Mouse (Mus musculus) lung, postnatal 0 days (tissue): ENCODE measurements at regions not wholly inside any gene's neighbourhood (a gene's known extent, or its start where the extent isn't known, plus 50 kb on each side); places are given as distances from the start of the nearest gene placed in this dataset.

ENCODE experiments used
- ATAC-seq: fragments of 200-750 bp; cut with Nextera tagmentation; 2 replicates; pipeline ENCODE4 v1.8.0; 2017; ENCODE audit warnings: moderate library complexity
- DNase-seq: peaks from one replicate; pipeline ENCODE4 v3.0.0-alpha.2; 2016; ENCODE audit warnings: low spot score
- H3K27ac ChIP-seq: fragments of 300-500 bp; sonication (generic); 2 replicates; pipeline ENCODE4 v1.5.1; 2014; ENCODE audit warnings: antibody characterized with exemption, mild to moderate bottlenecking, low read length, mixed read lengths
- H3K27me3 ChIP-seq: fragments of 300-500 bp; sonication (generic); replicated peaks from 2 replicates; pipeline ENCODE4 v1.6.1; 2014; ENCODE audit warnings: low read length, mixed read lengths; ENCODE audit not compliant: insufficient read depth
- H3K36me3 ChIP-seq: fragments of 300-500 bp; sonication (generic); 2 replicates; pipeline ENCODE4 v1.6.1; 2014; ENCODE audit warnings: low read length, mixed read lengths; ENCODE audit not compliant: insufficient read depth
- H3K4me1 ChIP-seq: fragments of 300-500 bp; sonication (generic); 2 replicates; pipeline ENCODE4 v1.6.1; 2014; ENCODE audit warnings: antibody characterized with exemption, low read depth, low read length, mixed read lengths; ENCODE audit not compliant: insufficient read depth
- H3K4me2 ChIP-seq: fragments of 300-500 bp; sonication (generic); replicated peaks from 2 replicates; pipeline ENCODE4 v1.6.1; 2014; ENCODE audit warnings: low read depth, mild to moderate bottlenecking, low read length, moderate library complexity, mixed read lengths
- H3K4me3 ChIP-seq: fragments of 300-500 bp; sonication (generic); 2 replicates; pipeline ENCODE4 v1.5.1; 2014; ENCODE audit warnings: low read depth, low read length
- H3K9ac ChIP-seq: fragments of 300-500 bp; sonication (generic); replicated peaks from 2 replicates; pipeline ENCODE4 v1.6.1; 2014; ENCODE audit warnings: low read depth, mild to moderate bottlenecking
- H3K9me3 ChIP-seq: fragments of 300-500 bp; sonication (generic); 2 replicates; pipeline ENCODE4 v1.6.1; 2016; ENCODE audit warnings: low read length, mixed read lengths
- CTCF ChIP-seq: IDR thresholded peaks from 2 replicates; pipeline ENCODE4 v1.5.1; 2016; ENCODE audit warnings: antibody characterized with exemption, mild to moderate bottlenecking
- EP300 ChIP-seq: IDR thresholded peaks from 2 replicates; pipeline ENCODE4 v1.6.1; 2016; ENCODE audit warnings: antibody characterized with exemption, mild to moderate bottlenecking, control low read depth
- WGBS: fragments of 180-500 bp; shearing (Covaris S2); extraction: QIAGEN DNeasy Blood & Tissue Kit; methylation state at CpG from one replicate; pipeline ENCODE4 v1.1.7; 2014; 5-methylcytosine and 5-hydroxymethylcytosine counted together

GRCm38 (mm10) chr4:137200426-137200825 is 76.9 kb upstream of the Wnt4 start:
- Histone ChIP-seq H3K4me3 (no peak overlapping the region), H3K36me3 (no peaks in the 10 kb centered on the region), H3K4me2 (no peak overlapping the region), H3K9ac (no peak overlapping the region), H3K27me3 (no peaks in the 10 kb centered on the region), H3K27ac (no peak overlapping the region), H3K9me3 (no peaks in the 10 kb centered on the region), H3K4me1 (no peaks in the 10 kb centered on the region)
- DNase-seq (no peak), ATAC-seq (no peak)
- 67% methylated on average over 9 of the region's 9 CpGs for WGBS
- no peak for TF ChIP-seq EP300
- TF ChIP-seq CTCF = no peak

GRCm38 (mm10) chr4:137196491-137196974 is 80.8 kb upstream of the Wnt4 start:
- DNase-seq (no peak), ATAC-seq (no peak)
- Histone ChIP-seq H3K4me3 (no peak overlapping the region), H3K9ac (no peak overlapping the region), H3K9me3 (no peaks in the 10 kb centered on the region), H3K4me1 (no peaks in the 10 kb centered on the region), H3K27me3 (no peaks in the 10 kb centered on the region), H3K27ac (no peak overlapping the region), H3K4me2 (no peak overlapping the region), H3K36me3 (no peaks in the 10 kb centered on the region)
- TF ChIP-seq EP300 = no peak
- TF ChIP-seq CTCF = no peak
- whole genome bisulfite sequencing = 53% methylated on average over 4 of the region's 5 CpGs

- Histone ChIP-seq H3K4me3 (no peak overlapping the region), H3K4me2 (no peak overlapping the region), H3K36me3 (no peaks in the 10 kb centered on the region), H3K27ac (no peak overlapping the region), H3K9ac (no peak overlapping the region), H3K4me1 (no peaks in the 10 kb centered on the region), H3K27me3 (no peaks in the 10 kb centered on the region), H3K9me3 (no peaks in the 10 kb centered on the region)
- ATAC-seq (no peak), DNase-seq (no peak)
- WGBS = 79% methylated on average over 11 of the region's 11 CpGs
- TF ChIP-seq CTCF (no peak), EP300 (no peak)
Observed at GRCm38 (mm10) chr4:137194106-137194505, 83.2 kb upstream of the Wnt4 start.

GRCm38 (mm10) chr4:137190625-137191024 is 86.7 kb upstream of the Wnt4 start:
- H3K36me3 ChIP-seq = no peaks in the 10 kb centered on the region
- no peak overlapping the region for H3K9ac ChIP-seq
- no peak overlapping the region for H3K4me3 ChIP-seq
- ATAC-seq = no peak
- no peak overlapping the region for H3K27ac ChIP-seq
- H3K27me3 ChIP-seq = no peaks in the 10 kb centered on the region
- no peaks in the 10 kb centered on the region for H3K4me1 ChIP-seq
- DNase-seq = no peak
- H3K4me2 ChIP-seq = no peak overlapping the region
- TF ChIP-seq EP300 = no peak
- no peak for TF ChIP-seq CTCF
- no peaks in the 10 kb centered on the region for H3K9me3 ChIP-seq
- WGBS = 68% methylated on average over 10 of the region's 10 CpGs

- Histone ChIP-seq H3K36me3 (no peaks in the 10 kb centered on the region), H3K27me3 (no peaks in the 10 kb centered on the region), H3K4me2 (no peak overlapping the region), H3K4me3 (no peak overlapping the region), H3K9me3 (no peaks in the 10 kb centered on the region), H3K9ac (no peak overlapping the region), H3K4me1 (no peaks in the 10 kb centered on the region), H3K27ac (no peak overlapping the region)
- no peak for TF ChIP-seq EP300
- TF ChIP-seq CTCF = no peak
- no peak for DNase-seq
- ATAC-seq = no peak
- 83% methylated on average over 4 of the region's 4 CpGs for WGBS
Observed at GRCm38 (mm10) chr4:137189801-137190200, 87.5 kb upstream of the Wnt4 start.

GRCm38 (mm10) chr4:137189058-137189457 is 88.2 kb upstream of the Wnt4 start:
- ATAC-seq = no peak
- no peak overlapping the region for H3K4me3 ChIP-seq
- DNase-seq = no peak
- no peaks in the 10 kb centered on the region for H3K27me3 ChIP-seq
- H3K4me2 ChIP-seq = no peak overlapping the region
- H3K27ac ChIP-seq = no peak overlapping the region
- H3K36me3 ChIP-seq = no peaks in the 10 kb centered on the region
- H3K9me3 ChIP-seq = no peaks in the 10 kb centered on the region
- WGBS = 34% methylated on average over 6 of the region's 6 CpGs
- TF ChIP-seq CTCF = peak; percentile 20; the same call in 1 of the 2 replicates
- no peak for TF ChIP-seq EP300
- H3K9ac ChIP-seq = no peak overlapping the region
- H3K4me1 ChIP-seq = no peaks in the 10 kb centered on the region

GRCm38 (mm10) chr4:137187592-137187991 is 89.7 kb upstream of the Wnt4 start:
- no peak for ATAC-seq
- no peak for DNase-seq
- WGBS = 62% methylated on average over 3 of the region's 3 CpGs

More at GRCm38 (mm10) chr4:137187592-137187991, 89.7 kb upstream of the Wnt4 start:
- Histone ChIP-seq H3K4me3 (no peak overlapping the region), H3K27ac (no peak overlapping the region), H3K36me3 (no peaks in the 10 kb centered on the region), H3K4me2 (no peak overlapping the region), H3K27me3 (no peaks in the 10 kb centered on the region), H3K9ac (no peak overlapping the region), H3K4me1 (peaks cover 2% of the 10 kb centered on the region; the same call in 1 of the 2 replicates), H3K9me3 (no peaks in the 10 kb centered on the region)
- no peak for TF ChIP-seq EP300
- TF ChIP-seq CTCF = no peak
